Mouse (Mus musculus) ovary, postnatal 14 days (tissue): Measurements from ENCODE around the gene Serpind1.

Source experiments
- DNase-seq: peaks from one replicate; pipeline ENCODE4 v3.0.0; 2022; ENCODE audit warnings: low spot score

The Serpind1 gene

DNA sequence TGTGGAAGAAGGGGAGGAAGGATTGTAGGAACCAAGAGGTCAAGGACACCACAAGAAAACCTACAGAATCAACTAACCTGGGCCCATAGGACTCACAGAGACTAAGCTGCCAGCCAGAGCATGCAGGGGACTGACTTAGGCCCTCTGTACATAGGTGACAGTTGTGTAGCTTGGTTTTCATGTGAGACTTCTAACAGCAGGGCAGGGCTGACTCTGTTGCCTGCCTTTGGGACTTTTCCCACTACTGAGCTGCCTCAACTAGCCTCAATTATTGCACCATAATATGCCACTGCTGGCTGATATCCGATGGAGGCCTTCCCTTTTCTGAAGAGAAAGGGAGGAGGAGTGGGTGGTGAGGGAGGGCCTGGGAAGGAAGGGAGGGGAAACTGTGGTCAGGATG, 15.6 kb downstream of the Serpind1 start:
- no peak for DNase-seq

DNA sequence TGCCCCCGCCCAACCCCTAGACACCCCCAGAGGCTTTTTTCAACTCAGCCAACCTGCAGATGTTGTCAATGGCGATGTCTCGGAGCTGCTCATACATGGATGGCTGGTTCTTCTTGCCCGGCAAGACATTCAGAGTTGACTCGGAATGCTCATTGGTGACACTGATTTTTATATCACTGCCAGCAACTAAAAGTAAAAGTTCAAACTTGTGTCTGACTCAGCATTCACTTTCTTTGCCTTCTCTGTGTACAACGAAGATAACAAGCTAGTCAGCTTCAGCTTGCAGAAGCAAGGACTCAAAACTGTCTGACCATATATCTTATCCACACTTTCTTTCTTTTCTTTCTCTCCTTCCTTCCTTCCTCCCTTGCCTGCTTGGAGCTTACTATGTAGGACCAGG, 24.9 kb downstream of the Serpind1 start:
- DNase-seq, result no peak

GRCm38 (mm10) chr16:17358787-17359186, 27.6 kb downstream of the Serpind1 start:
- no peak for DNase-seq

- DNase-seq, result no peak
These were observed 51.1 kb downstream of the Serpind1 start for GRCm38 (mm10) chr16:17382306-17382705.

DNA sequence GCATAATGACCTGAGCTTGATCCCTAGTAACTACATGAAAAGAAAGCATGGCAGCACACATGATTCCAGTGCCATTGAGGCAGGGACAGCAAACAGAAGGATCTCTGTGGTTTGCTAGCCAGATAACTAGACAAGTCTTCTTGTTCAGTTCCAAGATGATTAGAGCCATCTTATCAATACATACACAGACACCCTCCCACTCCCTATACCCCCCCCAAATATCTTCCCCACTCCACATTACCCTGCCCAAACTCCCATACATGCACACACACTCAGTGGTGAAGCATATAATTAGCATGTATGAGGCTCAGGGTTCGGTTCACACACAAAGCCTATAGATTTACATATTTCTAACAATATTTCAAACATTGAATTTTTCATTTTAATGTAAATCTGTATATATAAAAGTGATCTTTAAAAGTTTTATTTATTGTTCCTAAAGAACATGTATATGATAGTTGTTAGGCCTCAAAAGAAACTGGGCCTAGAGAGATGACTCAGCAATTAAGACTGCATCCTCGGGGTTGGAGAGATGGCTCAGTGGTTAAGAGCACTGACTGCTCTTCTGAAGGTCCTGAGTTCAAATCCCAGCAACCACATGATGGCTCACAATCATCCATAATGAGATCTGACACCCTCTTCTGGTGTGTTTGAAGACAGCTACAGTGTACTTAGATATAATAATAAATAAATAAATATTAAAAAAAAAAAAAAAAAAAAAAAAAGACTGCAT, 52.6 kb downstream of the Serpind1 start:
- DNase-seq, result no peak

GRCm38 (mm10) chr16:17392784-17393183, 61.6 kb downstream of the Serpind1 start:
- no peak for DNase-seq
